Mouse (Mus musculus) right cerebral cortex, postnatal 25 days (tissue): ENCODE data around the gene Dock4.
A peak's percentile ranks its signal among the peaks of the same experiment; 100 is the strongest.
"Not testable (repeated sequence)": the region's sequence is repeated elsewhere in the genome, so short reads cannot be mapped to it uniquely, and the experiment has no call there.

Experiments
- DNase-seq: peaks from one replicate; pipeline ENCODE4 v3.0.0; 2022

Dock4 gene

GRCm38 (mm10) chr12:40826491-40826890 is 380.7 kb downstream of the Dock4 start:
- no peak for DNase-seq

DNA sequence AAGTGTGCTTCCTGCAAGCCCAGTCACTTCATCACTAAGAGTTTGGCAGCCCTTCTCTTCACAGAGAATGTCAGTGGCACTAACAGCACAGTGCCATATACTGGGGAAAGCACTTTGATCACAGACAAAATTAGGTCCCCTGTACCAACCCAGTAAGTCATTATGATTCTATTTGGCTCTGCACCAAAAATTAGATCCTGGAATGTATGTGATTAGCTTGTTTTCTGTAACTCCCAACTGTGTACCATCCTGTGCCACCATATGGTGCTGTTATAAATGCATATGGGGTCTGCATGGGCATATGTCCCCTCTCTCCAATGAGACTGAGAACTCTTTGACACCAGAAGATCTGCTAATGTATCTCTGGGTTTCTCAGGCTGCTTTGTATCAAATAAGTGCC is 382.3 kb downstream of the Dock4 start:
- no peak for DNase-seq

DNA sequence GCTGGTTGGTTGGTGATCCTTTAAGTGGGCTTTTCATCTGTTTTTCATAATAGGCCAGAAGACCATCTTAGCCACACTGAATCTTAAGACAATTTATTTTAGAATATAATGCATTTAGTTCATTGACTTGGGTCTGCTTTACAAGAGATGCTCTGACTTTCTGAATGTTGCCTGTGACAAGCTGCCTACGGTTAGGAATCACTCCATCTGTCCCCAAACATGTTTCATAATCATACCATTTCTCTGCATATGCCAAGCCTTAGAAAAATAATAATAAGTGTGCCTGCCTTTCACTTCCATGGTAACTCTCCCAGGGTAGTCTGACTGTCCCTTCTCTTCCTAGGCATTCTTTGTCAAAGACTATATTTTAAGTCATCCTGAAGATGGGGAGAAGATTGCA is 383.5 kb downstream of the Dock4 start:
- DNase-seq = no peak

DNA sequence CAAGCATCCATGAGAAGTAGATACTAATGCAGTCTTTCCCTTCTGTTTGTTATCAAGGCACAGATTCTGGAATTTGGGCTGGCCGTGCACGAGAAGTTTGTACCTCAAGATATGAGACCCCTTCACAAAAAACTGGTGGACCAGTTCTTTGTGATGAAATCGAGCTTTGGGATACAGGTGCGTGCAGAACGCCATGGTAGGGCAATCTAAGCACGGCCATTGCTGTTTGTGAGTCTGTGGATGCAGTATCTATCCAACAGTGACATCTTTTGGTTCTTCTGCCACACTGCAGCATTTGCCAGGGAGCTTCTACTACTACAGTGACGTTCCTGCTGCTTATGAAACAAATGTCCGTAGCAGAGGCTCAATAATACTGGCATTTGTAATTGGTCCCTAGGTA is 386.4 kb downstream of the Dock4 start:
- DNase-seq = no peak

DNA sequence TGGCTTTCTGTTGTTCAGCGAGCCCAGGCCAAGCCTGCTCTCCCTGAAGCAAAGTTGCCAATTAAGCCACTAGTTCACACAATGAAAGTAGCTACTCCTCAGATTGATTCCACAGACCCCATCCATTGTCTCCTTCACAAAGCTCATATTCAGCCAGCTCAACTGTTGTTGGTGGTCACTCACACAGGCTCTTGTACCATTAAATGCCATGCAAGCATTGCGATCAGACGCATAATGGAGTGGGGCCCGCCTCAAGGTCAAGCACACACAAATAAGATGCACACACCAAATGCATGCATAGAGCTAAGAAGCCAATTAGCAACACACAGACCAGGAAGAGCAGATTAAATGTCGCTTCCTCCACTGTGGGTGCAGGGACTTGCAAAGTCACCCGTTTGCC is 391.2 kb downstream of the Dock4 start:
- DNase-seq = no peak

DNA sequence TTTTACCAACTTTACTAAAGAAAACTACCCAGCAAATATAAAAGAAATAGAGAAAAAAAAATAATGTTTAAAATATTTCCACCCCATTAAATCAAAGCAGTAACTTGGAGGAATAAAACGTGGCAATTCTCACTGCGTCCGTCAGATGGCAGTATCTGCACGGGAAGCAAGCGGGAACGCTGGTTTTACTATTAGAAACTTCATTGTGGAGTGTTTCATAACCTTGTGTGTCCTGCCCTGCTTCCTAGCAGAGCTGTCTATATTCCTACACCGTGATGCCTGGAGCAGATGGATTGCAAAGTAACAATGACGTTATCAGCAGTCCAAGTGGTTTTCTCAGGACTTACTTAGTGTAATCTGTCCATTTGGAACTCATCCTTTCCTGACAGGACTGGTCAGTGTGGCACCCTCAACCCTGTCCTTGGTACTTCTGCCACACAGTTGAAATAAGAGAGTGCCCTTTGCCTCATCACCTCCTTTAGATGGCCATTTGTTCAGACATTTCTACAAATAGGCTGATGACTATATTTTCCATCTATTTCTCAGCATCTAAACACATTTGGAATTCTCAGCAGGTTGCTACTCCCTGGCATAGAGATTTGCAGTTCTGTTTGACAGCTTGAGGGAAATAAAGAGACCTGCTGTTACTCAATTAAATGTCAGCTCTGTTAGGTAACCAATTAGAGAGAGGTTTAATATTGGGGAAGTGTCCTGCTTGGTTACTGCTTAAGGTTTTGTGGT is 392.0 kb downstream of the Dock4 start:
- DNase-seq = peak; percentile 65

DNA sequence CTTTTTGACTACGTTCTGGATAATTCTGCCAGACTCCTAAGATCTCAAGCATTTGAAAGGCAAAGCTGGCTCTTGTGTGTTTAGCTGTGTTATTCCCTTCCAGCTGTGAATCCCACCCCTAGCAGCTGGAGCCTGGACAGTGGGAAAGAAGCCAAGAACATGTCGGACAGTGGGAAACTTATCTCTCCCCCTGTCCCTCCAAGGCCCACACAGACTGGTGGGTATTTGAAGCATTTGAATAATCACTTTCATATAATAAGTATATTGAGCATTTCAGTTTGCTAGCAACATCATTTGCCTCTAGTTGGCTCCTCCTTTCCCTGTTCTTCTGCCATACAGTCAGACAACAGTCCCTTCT is 392.6 kb downstream of the Dock4 start:
- no peak for DNase-seq

GRCm38 (mm10) chr12:40838940-40839339 is 393.2 kb downstream of the Dock4 start:
- no peak for DNase-seq

DNA sequence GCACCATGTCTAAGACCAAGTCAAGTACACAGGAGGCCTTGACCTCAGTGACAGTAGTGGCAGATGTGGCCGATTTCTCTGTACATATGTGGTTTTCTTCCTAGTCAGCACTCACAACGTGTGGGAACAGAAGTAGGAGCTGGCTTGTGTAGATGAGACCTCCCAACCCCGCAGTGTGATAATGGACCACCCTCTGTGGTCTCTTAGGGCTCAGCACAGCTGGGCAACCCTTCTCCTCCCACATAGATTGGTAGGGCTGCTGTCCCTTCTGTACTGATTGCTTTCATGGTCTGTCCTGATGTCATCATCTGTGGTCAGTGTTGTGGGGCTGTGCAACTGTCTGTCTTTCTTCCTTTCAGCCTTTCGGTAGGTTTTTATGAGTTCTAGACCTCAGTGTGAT is 394.1 kb downstream of the Dock4 start:
- no peak for DNase-seq

DNA sequence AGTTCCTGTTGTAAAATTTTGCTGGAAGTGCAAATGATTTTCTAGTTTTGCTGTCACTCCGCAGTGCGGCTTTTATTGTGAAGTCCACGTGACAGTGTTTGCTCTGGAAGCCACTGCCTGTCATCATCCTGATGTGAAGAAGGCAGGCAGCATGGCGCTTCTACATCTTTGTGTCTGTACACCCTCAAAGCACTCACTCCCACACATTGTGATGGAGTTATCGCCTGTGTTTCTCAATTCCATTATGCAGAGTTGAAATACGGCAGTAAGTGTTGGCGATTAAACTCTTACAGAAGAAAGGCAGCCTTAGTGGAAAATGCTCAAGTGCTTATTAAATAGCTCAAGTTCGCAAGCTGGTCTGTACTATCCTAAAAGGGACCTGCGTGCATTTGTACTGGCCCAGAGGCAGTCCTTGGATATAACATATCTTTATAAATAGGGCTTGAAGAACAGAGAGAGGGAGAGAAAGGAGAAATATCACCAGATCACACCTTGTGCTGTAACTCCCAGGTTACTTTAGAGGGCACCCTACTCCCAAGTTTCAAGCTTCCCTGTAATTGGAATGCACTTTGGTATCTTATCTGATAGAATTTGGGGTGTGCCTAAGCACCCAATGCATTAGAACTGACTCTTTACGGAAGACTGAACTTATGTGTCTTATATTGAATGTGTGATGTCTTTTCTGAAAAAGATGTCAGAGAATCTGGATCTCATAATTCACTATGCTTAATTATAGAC is 396.7 kb downstream of the Dock4 start:
- DNase-seq = no peak

GRCm38 (mm10) chr12:40842991-40843390 is 397.2 kb downstream of the Dock4 start:
- DNase-seq = no peak

- DNase-seq = no peak
Observed at GRCm38 (mm10) chr12:40843474-40844080, 397.8 kb downstream of the Dock4 start.

- no peak for DNase-seq
Observed at GRCm38 (mm10) chr12:40844324-40844723, 398.6 kb downstream of the Dock4 start.

DNA sequence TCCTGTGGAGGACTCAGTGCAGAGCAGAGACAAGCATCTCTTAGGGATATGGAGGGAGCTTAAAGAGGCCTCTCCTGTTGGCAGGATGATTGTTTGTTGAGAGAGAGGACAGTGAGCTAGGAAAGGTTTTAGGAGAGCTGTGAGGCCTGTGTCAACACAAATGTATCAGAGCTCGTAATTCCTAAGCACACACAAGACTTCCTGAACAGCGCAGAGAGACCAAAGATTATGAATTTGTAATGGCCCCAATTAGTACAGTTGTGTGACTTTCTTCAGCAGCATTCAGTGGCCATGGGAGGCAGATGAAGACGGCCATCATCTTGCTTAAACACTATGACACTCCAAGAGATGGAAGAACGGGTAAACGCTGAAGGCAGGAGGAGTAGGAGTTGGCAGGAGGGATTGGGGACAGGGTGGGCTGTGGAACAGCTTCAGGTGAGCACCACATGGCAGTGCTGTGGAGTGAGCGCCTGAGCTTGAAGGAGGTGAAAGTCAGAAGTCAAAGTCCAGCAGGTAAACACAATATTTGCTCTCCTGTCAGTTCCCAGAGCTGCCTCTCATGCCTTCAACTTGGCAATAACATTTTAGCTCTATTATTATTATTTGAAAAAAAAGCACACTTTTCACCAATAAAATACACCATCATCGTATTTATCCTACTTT is 409.1 kb downstream of the Dock4 start:
- DNase-seq = no peak

DNA sequence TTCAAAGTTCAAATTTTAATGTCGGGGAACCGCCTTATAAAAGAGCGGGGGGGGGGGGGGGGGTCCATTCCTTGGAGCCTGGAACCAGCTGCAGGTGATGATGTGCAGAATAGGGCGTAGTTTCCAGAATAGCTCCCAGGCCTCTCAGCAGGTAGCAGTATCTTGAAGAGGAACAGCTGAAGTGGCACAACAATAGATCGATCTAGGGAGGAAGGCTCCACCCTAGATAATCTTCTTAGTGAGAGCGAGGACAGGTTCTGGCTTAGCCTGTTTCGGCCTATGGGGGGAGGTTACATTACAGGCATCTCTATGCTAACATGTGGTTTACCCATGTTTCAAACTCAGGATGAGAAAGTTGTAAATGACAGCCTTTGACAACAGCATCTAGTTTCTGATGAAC is 411.7 kb downstream of the Dock4 start:
- DNase-seq = no peak

DNA sequence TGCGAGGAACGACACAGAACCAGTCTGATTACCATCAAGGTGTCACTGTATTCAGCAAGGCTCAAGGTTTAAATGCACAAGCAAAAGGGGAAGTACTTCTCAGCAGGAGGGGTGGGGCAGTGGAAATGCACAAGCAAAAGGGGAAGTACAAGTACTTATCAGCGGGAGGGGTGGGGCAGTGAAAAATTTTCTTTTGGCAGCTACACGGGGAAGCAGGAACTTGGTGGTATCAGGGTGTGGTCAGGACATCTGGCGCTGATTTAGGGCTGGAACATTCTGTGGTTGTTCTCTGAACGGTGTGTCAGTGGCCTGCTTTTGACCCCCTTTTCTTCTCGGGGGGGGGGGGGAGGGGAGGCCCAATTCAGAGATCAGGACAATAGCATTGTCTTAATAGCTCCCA is 413.0 kb downstream of the Dock4 start:
- not testable (repeated sequence) for DNase-seq

GRCm38 (mm10) chr12:40870387-40870786 is 424.6 kb downstream of the Dock4 start:
- no peak for DNase-seq

GRCm38 (mm10) chr12:40872716-40873115 is 427.0 kb downstream of the Dock4 start:
- no peak for DNase-seq

GRCm38 (mm10) chr12:40873267-40873666 is 427.5 kb downstream of the Dock4 start:
- DNase-seq = not testable (repeated sequence)

DNA sequence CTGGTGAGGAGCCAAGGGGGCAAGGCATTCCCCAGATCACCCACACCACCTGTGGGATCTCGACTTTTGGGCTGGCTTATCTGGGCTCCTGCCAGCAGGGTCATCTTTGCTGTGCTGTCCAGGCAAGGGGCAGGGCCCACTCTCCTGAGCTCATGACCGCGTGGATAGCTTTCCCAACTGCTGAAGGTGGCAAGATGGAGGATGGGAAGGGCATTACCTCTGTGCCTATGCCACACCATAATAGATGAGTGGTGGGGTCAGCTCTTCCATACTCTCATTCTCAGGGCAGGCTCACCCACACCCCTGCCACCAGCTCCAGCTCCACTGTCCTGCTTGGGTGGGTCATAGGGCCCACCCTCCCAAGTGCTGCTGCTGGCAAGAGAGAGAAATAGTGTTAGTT is 439.2 kb downstream of the Dock4 start:
- no peak for DNase-seq

DNA sequence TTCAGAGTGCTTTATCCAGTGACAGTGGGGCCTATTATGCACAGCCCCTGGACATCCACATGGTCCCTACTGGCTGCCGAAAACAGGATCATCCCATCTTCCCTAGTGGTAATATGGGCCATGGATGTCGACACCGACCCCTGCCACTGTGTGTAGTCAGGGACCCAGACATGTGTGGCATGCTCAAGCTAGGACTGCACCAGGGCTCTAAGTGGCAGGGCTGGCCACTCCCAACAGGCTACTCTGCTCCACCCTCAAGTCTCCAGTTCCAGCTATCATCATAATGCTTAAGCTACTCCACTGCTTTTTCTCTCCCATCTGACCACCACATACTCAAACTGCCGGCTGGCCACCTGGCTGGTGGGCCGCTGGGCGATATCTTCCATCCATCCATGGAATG is 439.6 kb downstream of the Dock4 start:
- no peak for DNase-seq

- no peak for DNase-seq
Observed at GRCm38 (mm10) chr12:40887496-40887895, 441.7 kb downstream of the Dock4 start.

GRCm38 (mm10) chr12:40888261-40888791 is 442.6 kb downstream of the Dock4 start:
- no peak for DNase-seq
